Mouse (Mus musculus): Measurements from ENCODE around the gene Olfr816. TPM values are rescaled to one million over a fixed set of nuclear protein-coding genes. Genes with fewer than 3 reads are reported as not detected.
"Not testable (repeated sequence)": the region's sequence is repeated elsewhere in the genome, so short reads cannot be mapped to it uniquely, and the experiment has no call there.

The Olfr816 gene
- not detected in 2 replicates for total RNA-seq (2012; rRNA removed)

- Histone ChIP-seq H3K9me3 (ENCODE audit: control insufficient read depth, insufficient read depth, low read depth, low read length) (no peaks in the 10 kb centered on the region), H3K4me3 (ENCODE audit: insufficient read depth in 1 of 2, low read depth in 1 of 2, low read length in 2 of 2, poor library complexity in 1 of 2, severe bottlenecking in 1 of 2) (no peak within 1 kb of the TSS), H3K36me3 (ENCODE audit: control insufficient read depth, insufficient read depth, low read length, poor library complexity, severe bottlenecking) (no peaks in the 10 kb centered on the region), H3K9ac (ENCODE audit: insufficient read depth, low read depth, low read length, poor library complexity, severe bottlenecking) (no peak within 1 kb of the TSS), H3K4me1 (ENCODE audit: control insufficient read depth in 2 of 2, insufficient read depth in 2 of 2, low read length in 2 of 2, poor library complexity in 1 of 2) (no peaks in the 10 kb centered on the region), H3K27ac (ENCODE audit: insufficient read depth, low read depth, low read length, poor library complexity, severe bottlenecking) (no peak within 1 kb of the TSS)
- TF ChIP-seq HCFC1 (IDR thresholded peaks at IDR 0.05; ENCODE audit: borderline replicate concordance, insufficient read depth, low read length) (no peak), ZNF384 (IDR thresholded peaks at IDR 0.05; ENCODE audit: low read depth, low read length) (no peak), CHD2 (IDR thresholded peaks at IDR 0.05; ENCODE audit: low read depth, low read length) (no peak), ZC3H11A (IDR thresholded peaks at IDR 0.05; ENCODE audit: borderline replicate concordance, low read depth, low read length) (no peak), MAFK (IDR thresholded peaks at IDR 0.05; ENCODE audit: insufficient read depth, low read depth, low read length) (no peak)
- no peak for DNase-seq (ENCODE audit: low read depth, low spot score)
- in situ Hi-C loops (cut with MboI; ENCODE audit: low sequenced_read_pairs in 2 of 2, unreplicated experiment in 2 of 2) = no loop called here
Measured at GRCm38 (mm10) chr10:129915497-129915896, at the start of gene Olfr816. Olfr816 (minus strand) TSS chr10:129915597.

DNA sequence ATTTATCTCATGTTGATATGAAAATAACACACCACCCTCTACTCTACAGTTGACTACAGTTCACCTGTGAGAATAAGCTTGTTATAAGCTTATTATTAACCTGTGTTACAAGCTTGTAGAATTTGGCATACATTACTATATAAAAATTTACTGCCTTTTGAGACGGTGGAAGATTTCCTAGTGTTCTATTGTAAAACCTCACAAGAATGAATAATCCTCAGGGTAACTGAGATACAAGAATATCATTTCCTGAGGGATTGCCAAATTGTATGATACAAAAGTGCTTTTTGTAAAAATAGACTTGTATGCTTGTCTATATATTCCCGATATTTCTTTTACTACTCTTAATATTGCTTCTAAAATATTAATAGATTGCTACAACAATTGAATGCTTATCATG lies 33.6 kb upstream of the Olfr816 start, which contains the start of gene Olfr818:
TSS of gene Olfr818 (minus strand) at position 101 of the 400 bp plus-strand sequence.
- no peak within 1 kb of the TSS for H3K9ac ChIP-seq (ENCODE audit: insufficient read depth, low read depth, low read length, poor library complexity, severe bottlenecking)
- H3K27ac ChIP-seq (ENCODE audit: insufficient read depth, low read depth, low read length, poor library complexity, severe bottlenecking) = no peak within 1 kb of the TSS
- no peak within 1 kb of the TSS for H3K4me3 ChIP-seq (ENCODE audit: insufficient read depth in 1 of 2, low read depth in 1 of 2, low read length in 2 of 2, poor library complexity in 1 of 2, severe bottlenecking in 1 of 2)
- TF ChIP-seq ZC3H11A (IDR thresholded peaks at IDR 0.05; ENCODE audit: borderline replicate concordance, low read depth, low read length) (no peak), CHD2 (IDR thresholded peaks at IDR 0.05; ENCODE audit: low read depth, low read length) (no peak), MAFK (IDR thresholded peaks at IDR 0.05; ENCODE audit: insufficient read depth, low read depth, low read length) (no peak), ZNF384 (IDR thresholded peaks at IDR 0.05; ENCODE audit: low read depth, low read length) (no peak), HCFC1 (IDR thresholded peaks at IDR 0.05; ENCODE audit: borderline replicate concordance, insufficient read depth, low read length) (no peak)
- DNase-seq (ENCODE audit: low read depth, low spot score) = no peak
- in situ Hi-C loops (cut with MboI; ENCODE audit: low sequenced_read_pairs in 2 of 2, unreplicated experiment in 2 of 2) = no loop called here
- H3K36me3 ChIP-seq (ENCODE audit: control insufficient read depth, insufficient read depth, low read length, poor library complexity, severe bottlenecking) = no peaks in the 10 kb centered on the region
- H3K9me3 ChIP-seq (ENCODE audit: control insufficient read depth, insufficient read depth, low read depth, low read length) = no peaks in the 10 kb centered on the region
- H3K4me1 ChIP-seq (ENCODE audit: control insufficient read depth in 2 of 2, insufficient read depth in 2 of 2, low read length in 2 of 2, poor library complexity in 1 of 2) = no peaks in the 10 kb centered on the region

GRCm38 (mm10) chr10:129905767-129906166 lies 9.6 kb downstream of the Olfr816 start, which contains the start of gene Olfr815:
Olfr815 (minus strand) TSS chr10:129905867.
- H3K4me1 ChIP-seq (ENCODE audit: control insufficient read depth in 2 of 2, insufficient read depth in 2 of 2, low read length in 2 of 2, poor library complexity in 1 of 2); H3K36me3 ChIP-seq (ENCODE audit: control insufficient read depth, insufficient read depth, low read length, poor library complexity, severe bottlenecking); H3K4me3 ChIP-seq (ENCODE audit: insufficient read depth in 1 of 2, low read depth in 1 of 2, low read length in 2 of 2, poor library complexity in 1 of 2, severe bottlenecking in 1 of 2); H3K9me3 ChIP-seq (ENCODE audit: control insufficient read depth, insufficient read depth, low read depth, low read length); in situ Hi-C loops (cut with MboI; ENCODE audit: low sequenced_read_pairs in 2 of 2, unreplicated experiment in 2 of 2); H3K27ac ChIP-seq (ENCODE audit: insufficient read depth, low read depth, low read length, poor library complexity, severe bottlenecking); DNase-seq (ENCODE audit: low read depth, low spot score); H3K9ac ChIP-seq (ENCODE audit: insufficient read depth, low read depth, low read length, poor library complexity, severe bottlenecking): not testable (repeated sequence)

DNA sequence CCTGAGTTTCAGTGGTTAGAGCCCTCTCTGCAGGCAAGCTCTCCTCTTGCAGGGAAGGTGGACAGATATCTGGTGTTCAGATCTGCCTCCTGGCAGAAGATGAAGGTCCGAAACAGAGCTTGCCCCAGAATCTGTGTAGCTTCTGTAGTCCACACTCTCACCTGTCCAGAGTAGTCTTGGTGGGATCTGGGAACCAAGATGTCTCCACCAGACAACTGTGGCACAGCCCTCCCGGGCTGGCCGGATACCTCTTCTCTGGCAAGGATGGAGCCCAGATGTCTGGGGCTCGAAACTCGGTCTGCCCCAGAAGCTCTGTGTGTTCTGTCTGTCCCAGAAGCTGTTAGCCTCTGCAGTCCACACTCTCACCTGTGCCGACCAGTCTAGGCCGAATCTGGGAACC lies 29.5 kb downstream of the Olfr816 start:
- no peak overlapping the region for H3K4me3 ChIP-seq (ENCODE audit: insufficient read depth in 1 of 2, low read depth in 1 of 2, low read length in 2 of 2, poor library complexity in 1 of 2, severe bottlenecking in 1 of 2)
- H3K9me3 ChIP-seq (ENCODE audit: control insufficient read depth, insufficient read depth, low read depth, low read length) = no peaks in the 10 kb centered on the region
- TF ChIP-seq CHD2 (IDR thresholded peaks at IDR 0.05; ENCODE audit: low read depth, low read length) (no peak), ZNF384 (IDR thresholded peaks at IDR 0.05; ENCODE audit: low read depth, low read length) (no peak), HCFC1 (IDR thresholded peaks at IDR 0.05; ENCODE audit: borderline replicate concordance, insufficient read depth, low read length) (no peak), MAFK (IDR thresholded peaks at IDR 0.05; ENCODE audit: insufficient read depth, low read depth, low read length) (no peak), ZC3H11A (IDR thresholded peaks at IDR 0.05; ENCODE audit: borderline replicate concordance, low read depth, low read length) (no peak)
- H3K36me3 ChIP-seq (ENCODE audit: control insufficient read depth, insufficient read depth, low read length, poor library complexity, severe bottlenecking) = no peaks in the 10 kb centered on the region
- H3K9ac ChIP-seq (ENCODE audit: insufficient read depth, low read depth, low read length, poor library complexity, severe bottlenecking) = no peak overlapping the region
- DNase-seq (ENCODE audit: low read depth, low spot score) = no peak
- no peaks in the 10 kb centered on the region for H3K4me1 ChIP-seq (ENCODE audit: control insufficient read depth in 2 of 2, insufficient read depth in 2 of 2, low read length in 2 of 2, poor library complexity in 1 of 2)
- in situ Hi-C loops (cut with MboI; ENCODE audit: low sequenced_read_pairs in 2 of 2, unreplicated experiment in 2 of 2) = no loop called here
- H3K27ac ChIP-seq (ENCODE audit: insufficient read depth, low read depth, low read length, poor library complexity, severe bottlenecking) = no peak overlapping the region

- in situ Hi-C loops (cut with MboI; ENCODE audit: low sequenced_read_pairs in 2 of 2, unreplicated experiment in 2 of 2); H3K4me1 ChIP-seq (ENCODE audit: control insufficient read depth in 2 of 2, insufficient read depth in 2 of 2, low read length in 2 of 2, poor library complexity in 1 of 2); H3K36me3 ChIP-seq (ENCODE audit: control insufficient read depth, insufficient read depth, low read length, poor library complexity, severe bottlenecking); H3K9ac ChIP-seq (ENCODE audit: insufficient read depth, low read depth, low read length, poor library complexity, severe bottlenecking); H3K4me3 ChIP-seq (ENCODE audit: insufficient read depth in 1 of 2, low read depth in 1 of 2, low read length in 2 of 2, poor library complexity in 1 of 2, severe bottlenecking in 1 of 2); H3K27ac ChIP-seq (ENCODE audit: insufficient read depth, low read depth, low read length, poor library complexity, severe bottlenecking); H3K9me3 ChIP-seq (ENCODE audit: control insufficient read depth, insufficient read depth, low read depth, low read length); DNase-seq (ENCODE audit: low read depth, low spot score): not testable (repeated sequence)
Measured at GRCm38 (mm10) chr10:129885496-129885895, 29.9 kb downstream of the Olfr816 start.

DNA sequence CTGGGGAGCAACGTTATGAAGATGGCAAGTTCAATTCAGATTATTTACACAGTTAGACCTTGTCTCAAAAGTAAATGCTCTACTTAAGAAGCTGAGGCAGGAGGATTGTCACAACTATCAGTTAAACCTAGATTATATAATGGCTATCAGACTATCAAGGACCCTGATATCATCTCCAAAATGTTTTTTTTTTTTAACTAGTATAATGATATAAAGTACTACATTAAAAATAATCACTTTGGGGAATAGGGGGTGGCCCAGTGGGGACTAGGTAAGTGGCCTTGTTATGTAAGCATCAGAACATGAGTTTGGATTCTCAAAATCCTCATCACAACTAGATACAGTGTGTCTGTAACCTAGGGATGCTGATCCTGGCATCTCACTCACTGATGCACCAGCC lies 35.6 kb downstream of the Olfr816 start, which contains the start of gene Olfr814:
TSS of gene Olfr814 (minus strand) at position 101 of the 400 bp plus-strand sequence.
- H3K4me3 ChIP-seq (ENCODE audit: insufficient read depth in 1 of 2, low read depth in 1 of 2, low read length in 2 of 2, poor library complexity in 1 of 2, severe bottlenecking in 1 of 2); in situ Hi-C loops (cut with MboI; ENCODE audit: low sequenced_read_pairs in 2 of 2, unreplicated experiment in 2 of 2); H3K4me1 ChIP-seq (ENCODE audit: control insufficient read depth in 2 of 2, insufficient read depth in 2 of 2, low read length in 2 of 2, poor library complexity in 1 of 2); H3K36me3 ChIP-seq (ENCODE audit: control insufficient read depth, insufficient read depth, low read length, poor library complexity, severe bottlenecking); H3K9ac ChIP-seq (ENCODE audit: insufficient read depth, low read depth, low read length, poor library complexity, severe bottlenecking); DNase-seq (ENCODE audit: low read depth, low spot score); H3K9me3 ChIP-seq (ENCODE audit: control insufficient read depth, insufficient read depth, low read depth, low read length); H3K27ac ChIP-seq (ENCODE audit: insufficient read depth, low read depth, low read length, poor library complexity, severe bottlenecking): not testable (repeated sequence)

Data from ES-E14 (cell line).